ENCODE assay signal across 22 mouse cellular contexts in the genomic region with DNA sequence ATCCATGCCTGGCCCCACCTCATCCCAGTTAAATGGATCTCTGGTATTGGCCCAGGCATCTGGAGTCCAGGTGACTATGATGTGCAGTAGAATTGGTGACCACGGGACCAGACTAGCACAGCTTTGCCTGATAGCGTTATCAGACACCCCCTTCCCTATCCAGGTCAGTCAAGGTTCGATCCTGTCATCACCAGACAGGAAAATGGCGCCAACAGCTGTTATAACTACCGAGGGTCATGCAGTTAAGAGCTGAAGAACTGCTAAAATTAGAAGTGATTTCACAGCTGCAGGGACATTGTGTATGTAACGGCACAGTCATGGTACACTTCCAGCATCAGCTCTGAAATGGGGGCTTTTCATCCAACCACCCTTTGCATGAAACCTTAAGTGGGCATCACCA.
DNase-seq lines count a peak whose midpoint lies in the region; ATAC-seq lines count a peak whose summit lies in the region.
"Had no signal": no experiment of that assay in that cellular context is flagged by ENCODE, and none has a peak within 500 bp of the region (broad histone marks: within the 10 kb centered on the region; RNA-seq: fewer than 3 reads in every experiment).

No protein-coding gene starts in this region.

- peak overlapping the region; percentile 94 for H3K27ac ChIP-seq in forebrain, embryonic 15.5 days (replicated peaks)
- no peak overlapping the region for H3K27ac ChIP-seq in forebrain, embryonic 10.5 days
- peak overlapping the region; percentile 16 for H3K27ac ChIP-seq in forebrain, embryonic 16.5 days (ENCODE audit: low read length)
- peak overlapping the region; percentile 65; the same call in 1 of the 2 replicates for H3K27ac ChIP-seq in heart, embryonic 10.5 days
- H3K27ac ChIP-seq: limb, embryonic 12.5 days; liver, embryonic 15.5 days; neural tube, embryonic 12.5 days; stomach, postnatal 0 days had no signal

- no peak for DNase-seq in forebrain, embryonic 10.5 days (ENCODE audit: extremely low spot score, low spot score)
- no peak for DNase-seq in heart, embryonic 10.5 days (ENCODE audit: low spot score)
- DNase-seq in heart, postnatal 10 days = peak; percentile 59 to 75
- DNase-seq in thymus, postnatal 36 days = no peak
- DNase-seq in right cerebral cortex, postnatal 4 days = no peak
- no peak for DNase-seq in retina, postnatal 1 day
- DNase-seq: adrenal gland, postnatal 25 days; cerebellum, adult 8-10 months; kidney, adult 8-10 months; kidney, postnatal 25 days; lung, postnatal 14 days; right cerebral cortex, postnatal 14 days; thymus, postnatal 14 days had no signal

- H3K9ac ChIP-seq in forebrain, embryonic 15.5 days (replicated peaks) = no peak overlapping the region
- no peak overlapping the region; the same call in 1 of the 2 replicates for H3K9ac ChIP-seq in forebrain, embryonic 16.5 days (replicated peaks; ENCODE audit: low read depth, low read length)
- H3K9ac ChIP-seq: embryonic facial prominence, embryonic 13.5 days; limb, embryonic 12.5 days; liver, embryonic 15.5 days; neural tube, embryonic 12.5 days had no signal

- H3K4me2 ChIP-seq in forebrain, embryonic 15.5 days (replicated peaks) = no peak overlapping the region
- H3K4me2 ChIP-seq in forebrain, embryonic 16.5 days (ENCODE audit: low read length) = no peak overlapping the region
- H3K4me2 ChIP-seq: embryonic facial prominence, embryonic 13.5 days; limb, embryonic 12.5 days; liver, embryonic 15.5 days; neural tube, embryonic 12.5 days had no signal

- intact Hi-C loops in heart, postnatal 10 days (cut with DNase I) = loop anchor here (2.0 to 5.0 kb wide), 4 partner anchors 41 to 213 kb away; no protein-coding TSS in a partner anchor

- no peak for ATAC-seq in forebrain, embryonic 15.5 days (replicated peaks)
- no peak for ATAC-seq in forebrain, embryonic 16.5 days
- ATAC-seq: activated CD4-positive, CD25-positive, alpha-beta regulatory T cell, adult 4 months; Patski had no signal

- peaks cover 55% of the 10 kb centered on the region for H3K36me3 ChIP-seq in forebrain, embryonic 15.5 days
- peaks cover 74% of the 10 kb centered on the region for H3K36me3 ChIP-seq in forebrain, embryonic 10.5 days (replicated peaks)
- peaks cover 15% of the 10 kb centered on the region for H3K36me3 ChIP-seq in forebrain, embryonic 16.5 days (ENCODE audit: control insufficient read depth, insufficient read depth)
- H3K36me3 ChIP-seq in heart, embryonic 10.5 days = peaks cover 78% of the 10 kb centered on the region

- peaks cover 67% of the 10 kb centered on the region for H3K4me1 ChIP-seq in forebrain, embryonic 15.5 days
- peaks cover 39% of the 10 kb centered on the region for H3K4me1 ChIP-seq in forebrain, embryonic 10.5 days
- H3K4me1 ChIP-seq in forebrain, embryonic 16.5 days (replicated peaks; ENCODE audit: control insufficient read depth, insufficient read depth, low read length) = peaks cover 52% of the 10 kb centered on the region
- peaks cover 83% of the 10 kb centered on the region for H3K4me1 ChIP-seq in heart, embryonic 10.5 days
- H3K4me1 ChIP-seq: limb, embryonic 12.5 days; neural tube, embryonic 12.5 days had no signal

- H3K9me3 ChIP-seq in forebrain, embryonic 15.5 days = no peaks in the 10 kb centered on the region
- no peaks in the 10 kb centered on the region for H3K9me3 ChIP-seq in forebrain, embryonic 10.5 days
- no peaks in the 10 kb centered on the region for H3K9me3 ChIP-seq in forebrain, embryonic 16.5 days (ENCODE audit: control insufficient read depth, low read length)
- no peaks in the 10 kb centered on the region for H3K9me3 ChIP-seq in heart, embryonic 10.5 days
- H3K9me3 ChIP-seq: embryonic facial prominence, embryonic 13.5 days; limb, embryonic 12.5 days; liver, embryonic 15.5 days; neural tube, embryonic 12.5 days had no signal

- no peak overlapping the region for H3K4me3 ChIP-seq in forebrain, embryonic 15.5 days
- no peak overlapping the region for H3K4me3 ChIP-seq in forebrain, embryonic 10.5 days
- no peak overlapping the region for H3K4me3 ChIP-seq in forebrain, embryonic 16.5 days (replicated peaks; ENCODE audit: low read length)
- H3K4me3 ChIP-seq in heart, embryonic 10.5 days = no peak overlapping the region
- H3K4me3 ChIP-seq: embryonic facial prominence, embryonic 13.5 days; limb, embryonic 12.5 days; liver, embryonic 15.5 days; neural tube, embryonic 12.5 days had no signal

- WGBS in forebrain, embryonic 15.5 days = 71% methylated on average over 6 of the region's 6 CpGs
- WGBS in forebrain, embryonic 10.5 days = 90% methylated on average over 6 of the region's 6 CpGs
- 69% methylated on average over 6 of the region's 6 CpGs for WGBS in forebrain, embryonic 16.5 days
- WGBS in heart, embryonic 10.5 days = 24% methylated on average over 6 of the region's 6 CpGs

- H3K27me3 ChIP-seq in forebrain, embryonic 15.5 days = no peaks in the 10 kb centered on the region
- H3K27me3 ChIP-seq in forebrain, embryonic 10.5 days (ENCODE audit: poor library complexity, severe bottlenecking) = no peaks in the 10 kb centered on the region
- H3K27me3 ChIP-seq in forebrain, embryonic 16.5 days (replicated peaks; ENCODE audit: control insufficient read depth, insufficient read depth, low read length) = no peaks in the 10 kb centered on the region
- H3K27me3 ChIP-seq in heart, embryonic 10.5 days (ENCODE audit: insufficient read depth, poor library complexity, severe bottlenecking) = no peaks in the 10 kb centered on the region
- H3K27me3 ChIP-seq: embryonic facial prominence, embryonic 13.5 days; limb, embryonic 12.5 days; liver, embryonic 15.5 days; neural tube, embryonic 12.5 days; Patski had no signal

Comparison
In these comparisons a context has a peak if more than half of its experiments do, and no peak if none do; other contexts are left out.
1. DNase-seq: peak in heart, postnatal 10 days (2 of 2); none in forebrain, embryonic 10.5 days (single experiment), heart, embryonic 10.5 days (single experiment), thymus, postnatal 36 days (0 of 2), right cerebral cortex, postnatal 4 days (single experiment) and retina, postnatal 1 day (single experiment).